Mouse (Mus musculus) lung, postnatal 0 days (tissue): ENCODE data around the gene Zfand3. TPM values are rescaled to one million over a fixed set of nuclear protein-coding genes. Genes with fewer than 3 reads are reported as not detected.
A peak's percentile ranks its signal among the peaks of the same experiment; 100 is the strongest.

Source experiments
- ATAC-seq: fragments of 200-750 bp; cut with Nextera tagmentation; 2 replicates; pipeline ENCODE4 v1.8.0; 2017; ENCODE audit warnings: moderate library complexity
- DNase-seq: peaks from one replicate; pipeline ENCODE4 v3.0.0-alpha.2; 2016; ENCODE audit warnings: low spot score
- H3K27ac ChIP-seq: fragments of 300-500 bp; sonication (generic); 2 replicates; pipeline ENCODE4 v1.5.1; 2014; ENCODE audit warnings: antibody characterized with exemption, mild to moderate bottlenecking, low read length, mixed read lengths
- H3K27me3 ChIP-seq: fragments of 300-500 bp; sonication (generic); replicated peaks from 2 replicates; pipeline ENCODE4 v1.6.1; 2014; ENCODE audit warnings: low read length, mixed read lengths; ENCODE audit not compliant: insufficient read depth
- H3K36me3 ChIP-seq: fragments of 300-500 bp; sonication (generic); 2 replicates; pipeline ENCODE4 v1.6.1; 2014; ENCODE audit warnings: low read length, mixed read lengths; ENCODE audit not compliant: insufficient read depth
- H3K4me1 ChIP-seq: fragments of 300-500 bp; sonication (generic); 2 replicates; pipeline ENCODE4 v1.6.1; 2014; ENCODE audit warnings: antibody characterized with exemption, low read depth, low read length, mixed read lengths; ENCODE audit not compliant: insufficient read depth
- H3K4me2 ChIP-seq: fragments of 300-500 bp; sonication (generic); replicated peaks from 2 replicates; pipeline ENCODE4 v1.6.1; 2014; ENCODE audit warnings: low read depth, mild to moderate bottlenecking, low read length, moderate library complexity, mixed read lengths
- H3K4me3 ChIP-seq: fragments of 300-500 bp; sonication (generic); 2 replicates; pipeline ENCODE4 v1.5.1; 2014; ENCODE audit warnings: low read depth, low read length
- H3K9ac ChIP-seq: fragments of 300-500 bp; sonication (generic); replicated peaks from 2 replicates; pipeline ENCODE4 v1.6.1; 2014; ENCODE audit warnings: low read depth, mild to moderate bottlenecking
- H3K9me3 ChIP-seq: fragments of 300-500 bp; sonication (generic); 2 replicates; pipeline ENCODE4 v1.6.1; 2016; ENCODE audit warnings: low read length, mixed read lengths
- CTCF ChIP-seq: IDR thresholded peaks from 2 replicates; pipeline ENCODE4 v1.5.1; 2016; ENCODE audit warnings: antibody characterized with exemption, mild to moderate bottlenecking
- EP300 ChIP-seq: IDR thresholded peaks from 2 replicates; pipeline ENCODE4 v1.6.1; 2016; ENCODE audit warnings: antibody characterized with exemption, mild to moderate bottlenecking, control low read depth
- WGBS: fragments of 180-500 bp; shearing (Covaris S2); extraction: QIAGEN DNeasy Blood & Tissue Kit; methylation state at CpG from one replicate; pipeline ENCODE4 v1.1.7; 2014; 5-methylcytosine and 5-hydroxymethylcytosine counted together
- polyA plus RNA-seq: library from polyadenylated mRNA; unstranded; fragments of >200 nt; fragmentation: Nextera tagmentation; extraction: Ambion mirVana; gene quantifications from 2 replicates; pipeline ENCODE4 v1.2.1, GENCODE M21; 2015

Gene Zfand3
- polyA plus RNA-seq, 1 experiment from 2014 or later = 52.1 TPM

GRCm38 (mm10) chr17:30112555-30113305 is 108.2 kb downstream of the Zfand3 start:
- no peak overlapping the region for H3K27ac ChIP-seq
- ATAC-seq (no peak), DNase-seq (no peak)
- H3K4me2 ChIP-seq = no peak overlapping the region
- no peak overlapping the region for H3K4me3 ChIP-seq
- no peaks in the 10 kb centered on the region for H3K27me3 ChIP-seq
- H3K36me3 ChIP-seq = no peaks in the 10 kb centered on the region
- no peak for TF ChIP-seq EP300
- no peak for TF ChIP-seq CTCF
- WGBS = 85% methylated on average over 7 of the region's 7 CpGs
- H3K4me1 ChIP-seq = no peaks in the 10 kb centered on the region
- no peaks in the 10 kb centered on the region for H3K9me3 ChIP-seq
- H3K9ac ChIP-seq = no peak overlapping the region

- Histone ChIP-seq H3K4me1 (no peaks in the 10 kb centered on the region), H3K4me3 (no peak overlapping the region), H3K36me3 (no peaks in the 10 kb centered on the region), H3K4me2 (no peak overlapping the region), H3K9me3 (no peaks in the 10 kb centered on the region), H3K27me3 (no peaks in the 10 kb centered on the region), H3K9ac (no peak overlapping the region), H3K27ac (no peak overlapping the region)
- no peak for TF ChIP-seq EP300
- TF ChIP-seq CTCF = peak; percentile 59
- 85% methylated on average over 3 of the region's 3 CpGs for WGBS
- DNase-seq = peak; percentile 29
- no peak for ATAC-seq
Observed at GRCm38 (mm10) chr17:30114761-30115160, 110.2 kb downstream of the Zfand3 start.

- H3K27ac ChIP-seq = no peak overlapping the region
- no peak for TF ChIP-seq CTCF
- TF ChIP-seq EP300 = no peak
- H3K9me3 ChIP-seq = no peaks in the 10 kb centered on the region
- DNase-seq (no peak), ATAC-seq (no peak)
- no peaks in the 10 kb centered on the region for H3K36me3 ChIP-seq
- no peaks in the 10 kb centered on the region for H3K27me3 ChIP-seq
- H3K4me2 ChIP-seq = no peak overlapping the region
- 82% methylated on average over 5 of the region's 5 CpGs for WGBS
- no peak overlapping the region for H3K4me3 ChIP-seq
- no peak overlapping the region for H3K9ac ChIP-seq
- H3K4me1 ChIP-seq = no peaks in the 10 kb centered on the region
Observed at GRCm38 (mm10) chr17:30116226-30116625, 111.7 kb downstream of the Zfand3 start.

- DNase-seq (peak; percentile 58), ATAC-seq (no peak)
- Histone ChIP-seq H3K4me3 (no peak overlapping the region), H3K9me3 (no peaks in the 10 kb centered on the region), H3K4me2 (no peak overlapping the region), H3K36me3 (no peaks in the 10 kb centered on the region), H3K4me1 (no peaks in the 10 kb centered on the region), H3K9ac (no peak overlapping the region), H3K27me3 (no peaks in the 10 kb centered on the region), H3K27ac (no peak overlapping the region)
- TF ChIP-seq CTCF = no peak
- WGBS = 61% methylated on average over 5 of the region's 5 CpGs
Observed at GRCm38 (mm10) chr17:30118036-30118435, 113.5 kb downstream of the Zfand3 start.

- ATAC-seq (no peak), DNase-seq (no peak)
- no peaks in the 10 kb centered on the region for H3K36me3 ChIP-seq
- H3K27ac ChIP-seq = no peak overlapping the region
- H3K4me2 ChIP-seq = no peak overlapping the region
- H3K4me1 ChIP-seq = no peaks in the 10 kb centered on the region
- H3K9me3 ChIP-seq = no peaks in the 10 kb centered on the region
- TF ChIP-seq EP300 (no peak), CTCF (no peak)
- no peak overlapping the region for H3K9ac ChIP-seq
- H3K27me3 ChIP-seq = no peaks in the 10 kb centered on the region
- WGBS = 91% methylated on average over 3 of the region's 3 CpGs
- no peak overlapping the region for H3K4me3 ChIP-seq
Observed at GRCm38 (mm10) chr17:30122278-30122677, 117.7 kb downstream of the Zfand3 start.

- no peaks in the 10 kb centered on the region for H3K36me3 ChIP-seq
- DNase-seq (no peak), ATAC-seq (no peak)
- 76% methylated on average over 6 of the region's 6 CpGs for WGBS
- no peak overlapping the region for H3K9ac ChIP-seq
- H3K9me3 ChIP-seq = no peaks in the 10 kb centered on the region
- peaks cover 9% of the 10 kb centered on the region; the same call in 1 of the 2 replicates for H3K4me1 ChIP-seq
- TF ChIP-seq CTCF = no peak
- no peak for TF ChIP-seq EP300
- no peak overlapping the region for H3K4me3 ChIP-seq
- no peaks in the 10 kb centered on the region for H3K27me3 ChIP-seq
- no peak overlapping the region for H3K27ac ChIP-seq
- no peak overlapping the region for H3K4me2 ChIP-seq
Observed at GRCm38 (mm10) chr17:30128456-30128855, 123.9 kb downstream of the Zfand3 start.
